Mouse (Mus musculus): ENCODE measurements around the gene Rbpj. TPM values are rescaled to one million over a fixed set of nuclear protein-coding genes. Genes with fewer than 3 reads are reported as not detected.
A peak's percentile ranks its signal among the peaks of the same experiment; 100 is the strongest.
"Not testable (repeated sequence)": the region's sequence is repeated elsewhere in the genome, so short reads cannot be mapped to it uniquely, and the experiment has no call there.

Gene Rbpj
- polyA plus RNA-seq, 1 experiment from 2014 or later = 56.1 TPM

DNA sequence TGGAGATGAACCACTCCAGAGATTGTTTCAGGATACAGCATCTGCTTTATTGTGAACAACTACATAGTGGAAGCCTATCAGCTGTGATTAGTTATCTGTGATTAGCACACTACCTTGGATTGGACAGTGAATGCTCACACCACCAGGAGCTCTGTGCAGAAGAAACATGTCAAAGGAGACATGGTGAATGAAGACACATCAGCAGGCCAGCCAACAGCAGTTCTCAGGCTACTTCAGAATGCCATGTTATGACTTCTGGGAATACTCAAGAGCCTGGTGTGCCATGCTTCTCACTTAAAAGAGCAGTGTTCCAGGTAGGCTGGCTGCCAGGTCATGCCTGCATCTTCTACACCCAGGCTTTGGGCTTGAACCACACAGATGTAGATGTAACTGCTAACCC is 197.7 kb downstream of the Rbpj start:
- ATAC-seq (ENCODE audit: low FRiP score) = no peak
- Histone ChIP-seq H3K4me1 (replicated peaks; ENCODE audit: control insufficient read depth, insufficient read depth, low read length) (no peaks in the 10 kb centered on the region), H3K9ac (ENCODE audit: low read depth, low read length) (no peak overlapping the region), H3K4me2 (replicated peaks; ENCODE audit: low read depth, low read length) (no peak overlapping the region), H3K27me3 (ENCODE audit: control insufficient read depth, insufficient read depth, low read length) (no peaks in the 10 kb centered on the region), H3K9me3 (ENCODE audit: control insufficient read depth, low read length) (no peaks in the 10 kb centered on the region), H3K27ac (ENCODE audit: low read depth, low read length) (no peak overlapping the region), H3K4me3 (ENCODE audit: low read depth, low read length) (no peak overlapping the region), H3K36me3 (ENCODE audit: control insufficient read depth, insufficient read depth, low read length) (no peaks in the 10 kb centered on the region)
- DNase-seq (ENCODE audit: low spot score) = no peak

DNA sequence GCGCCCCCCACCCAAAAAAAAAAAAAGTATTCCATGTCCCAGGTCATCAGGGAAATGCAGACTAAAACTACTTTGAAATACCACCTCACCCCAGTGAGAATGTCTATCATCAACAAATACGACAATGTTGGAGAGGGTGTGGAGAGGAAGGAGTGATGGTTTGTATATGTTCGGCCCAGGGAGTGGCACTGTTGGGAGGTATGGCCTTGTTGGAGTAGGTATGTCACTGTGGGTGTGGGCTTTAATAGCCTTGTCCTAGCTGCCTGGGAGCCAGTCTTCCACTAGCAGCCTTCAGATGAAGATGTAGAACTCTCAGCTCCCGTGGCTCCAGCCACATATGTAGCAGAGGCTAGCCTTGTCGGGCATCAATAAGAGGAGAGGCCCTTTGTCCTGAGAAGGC is 202.1 kb downstream of the Rbpj start:
- H3K9me3 ChIP-seq (ENCODE audit: control insufficient read depth, low read length) = no peaks in the 10 kb centered on the region
- no peak overlapping the region for H3K4me3 ChIP-seq (ENCODE audit: low read depth, low read length)
- DNase-seq (ENCODE audit: low spot score) (no peak), ATAC-seq (ENCODE audit: low FRiP score) (no peak)
- no peaks in the 10 kb centered on the region for H3K36me3 ChIP-seq (ENCODE audit: control insufficient read depth, insufficient read depth, low read length)
- H3K27me3 ChIP-seq (ENCODE audit: control insufficient read depth, insufficient read depth, low read length) = no peaks in the 10 kb centered on the region
- 89% methylated on average over 5 of the region's 5 CpGs for WGBS
- H3K27ac ChIP-seq (ENCODE audit: low read depth, low read length) = no peak overlapping the region
- no peak overlapping the region for H3K9ac ChIP-seq (ENCODE audit: low read depth, low read length)
- no peaks in the 10 kb centered on the region for H3K4me1 ChIP-seq (replicated peaks; ENCODE audit: control insufficient read depth, insufficient read depth, low read length)
- no peak overlapping the region for H3K4me2 ChIP-seq (replicated peaks; ENCODE audit: low read depth, low read length)

DNA sequence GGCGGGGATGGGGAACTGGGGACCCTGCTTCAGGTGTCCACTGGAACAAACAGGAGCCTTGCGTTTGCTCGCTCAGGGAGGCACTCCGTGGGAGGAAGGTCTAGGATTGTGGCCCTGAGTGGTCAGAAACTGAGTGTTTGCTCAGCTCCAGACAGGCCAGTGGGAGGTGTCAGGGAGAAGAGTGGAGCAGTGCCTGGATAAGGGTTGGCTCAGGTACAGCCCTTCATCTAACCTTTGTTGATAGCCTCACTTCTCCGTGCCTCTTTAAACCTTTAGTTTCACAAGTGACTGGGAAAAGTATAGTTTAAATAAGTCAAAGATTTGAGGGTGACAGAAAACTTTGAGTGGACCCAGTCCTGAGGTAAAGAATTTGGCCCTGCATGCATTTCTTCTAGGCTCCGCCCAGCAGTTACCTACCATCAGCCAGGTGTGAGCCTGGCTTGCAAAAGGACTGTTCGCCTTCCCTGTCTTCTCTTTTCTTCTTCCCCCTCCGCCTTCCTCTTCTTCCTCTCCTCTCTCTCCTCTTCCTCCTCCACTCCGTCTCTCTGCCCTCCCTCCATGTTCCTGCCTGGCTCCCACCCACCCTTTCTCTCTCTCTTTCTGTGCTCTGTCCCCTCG is 204.5 kb downstream of the Rbpj start:
- ATAC-seq (ENCODE audit: low FRiP score) = no peak
- H3K9ac ChIP-seq (ENCODE audit: low read depth, low read length) = no peak overlapping the region
- H3K4me1 ChIP-seq (replicated peaks; ENCODE audit: control insufficient read depth, insufficient read depth, low read length) = no peaks in the 10 kb centered on the region
- no peaks in the 10 kb centered on the region for H3K9me3 ChIP-seq (ENCODE audit: control insufficient read depth, low read length)
- DNase-seq (ENCODE audit: low spot score) = no peak
- H3K27me3 ChIP-seq (ENCODE audit: control insufficient read depth, insufficient read depth, low read length) = no peaks in the 10 kb centered on the region
- H3K27ac ChIP-seq (ENCODE audit: low read depth, low read length) = no peak overlapping the region
- WGBS = 90% methylated on average over 10 of the region's 10 CpGs
- no peaks in the 10 kb centered on the region for H3K36me3 ChIP-seq (ENCODE audit: control insufficient read depth, insufficient read depth, low read length)
- no peak overlapping the region for H3K4me2 ChIP-seq (replicated peaks; ENCODE audit: low read depth, low read length)
- no peak overlapping the region for H3K4me3 ChIP-seq (ENCODE audit: low read depth, low read length)

DNA sequence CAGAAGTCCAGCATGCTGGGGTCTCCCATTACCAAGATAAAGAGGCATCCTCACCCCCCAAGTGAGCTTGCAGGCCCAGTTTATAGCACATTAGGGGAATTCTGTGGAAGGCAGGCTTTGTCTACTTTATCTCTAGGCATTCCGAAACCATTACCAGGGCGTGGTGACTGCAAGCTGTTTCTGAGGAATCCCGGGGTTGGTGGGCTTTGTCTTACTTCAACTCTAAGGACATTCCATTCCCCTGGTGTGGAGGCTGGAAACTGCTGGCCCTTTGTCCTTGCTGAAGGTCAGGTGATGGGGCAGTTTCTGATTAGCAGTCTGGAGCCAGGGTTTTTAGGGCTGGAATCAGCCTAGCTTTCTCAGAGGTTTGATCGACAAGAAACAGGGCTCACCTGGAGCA is 205.6 kb downstream of the Rbpj start:
- ATAC-seq (ENCODE audit: low FRiP score) (no peak), DNase-seq (ENCODE audit: low spot score) (no peak)
- Histone ChIP-seq H3K4me2 (replicated peaks; ENCODE audit: low read depth, low read length) (no peak overlapping the region), H3K4me1 (replicated peaks; ENCODE audit: control insufficient read depth, insufficient read depth, low read length) (no peaks in the 10 kb centered on the region), H3K9me3 (ENCODE audit: control insufficient read depth, low read length) (no peaks in the 10 kb centered on the region), H3K4me3 (ENCODE audit: low read depth, low read length) (no peak overlapping the region), H3K27ac (ENCODE audit: low read depth, low read length) (no peak overlapping the region), H3K36me3 (ENCODE audit: control insufficient read depth, insufficient read depth, low read length) (no peaks in the 10 kb centered on the region), H3K27me3 (ENCODE audit: control insufficient read depth, insufficient read depth, low read length) (no peaks in the 10 kb centered on the region), H3K9ac (ENCODE audit: low read depth, low read length) (no peak overlapping the region)
- 55% methylated on average over 4 of the region's 4 CpGs for WGBS

DNA sequence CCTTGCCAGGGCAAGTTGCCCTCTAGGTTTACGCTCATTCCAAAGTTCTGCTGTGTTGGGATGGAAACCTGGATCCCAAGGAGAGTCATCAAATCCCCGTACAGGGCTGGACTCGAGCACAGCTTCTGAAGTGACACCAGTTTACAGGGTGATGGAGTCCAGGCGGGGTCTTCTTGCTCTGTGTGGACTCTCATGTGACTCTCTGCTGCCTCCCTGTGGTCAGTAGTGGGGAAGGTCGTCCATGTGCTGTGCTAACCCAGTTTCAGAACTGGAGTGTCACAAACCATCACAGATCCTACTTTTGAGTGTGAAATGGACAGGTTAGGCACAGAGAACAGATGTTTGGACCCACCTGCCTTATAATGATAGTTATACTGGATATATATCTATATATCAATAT is 206.4 kb downstream of the Rbpj start:
- Histone ChIP-seq H3K36me3 (ENCODE audit: control insufficient read depth, insufficient read depth, low read length) (no peaks in the 10 kb centered on the region), H3K4me1 (replicated peaks; ENCODE audit: control insufficient read depth, insufficient read depth, low read length) (no peaks in the 10 kb centered on the region), H3K9ac (ENCODE audit: low read depth, low read length) (no peak overlapping the region), H3K4me2 (replicated peaks; ENCODE audit: low read depth, low read length) (no peak overlapping the region), H3K27me3 (ENCODE audit: control insufficient read depth, insufficient read depth, low read length) (no peaks in the 10 kb centered on the region), H3K9me3 (ENCODE audit: control insufficient read depth, low read length) (no peaks in the 10 kb centered on the region), H3K4me3 (ENCODE audit: low read depth, low read length) (no peak overlapping the region), H3K27ac (ENCODE audit: low read depth, low read length) (no peak overlapping the region)
- WGBS = 27% methylated on average over 5 of the region's 5 CpGs
- DNase-seq (ENCODE audit: low spot score) (peak; percentile 90), ATAC-seq (ENCODE audit: low FRiP score) (peak; percentile 81)

DNA sequence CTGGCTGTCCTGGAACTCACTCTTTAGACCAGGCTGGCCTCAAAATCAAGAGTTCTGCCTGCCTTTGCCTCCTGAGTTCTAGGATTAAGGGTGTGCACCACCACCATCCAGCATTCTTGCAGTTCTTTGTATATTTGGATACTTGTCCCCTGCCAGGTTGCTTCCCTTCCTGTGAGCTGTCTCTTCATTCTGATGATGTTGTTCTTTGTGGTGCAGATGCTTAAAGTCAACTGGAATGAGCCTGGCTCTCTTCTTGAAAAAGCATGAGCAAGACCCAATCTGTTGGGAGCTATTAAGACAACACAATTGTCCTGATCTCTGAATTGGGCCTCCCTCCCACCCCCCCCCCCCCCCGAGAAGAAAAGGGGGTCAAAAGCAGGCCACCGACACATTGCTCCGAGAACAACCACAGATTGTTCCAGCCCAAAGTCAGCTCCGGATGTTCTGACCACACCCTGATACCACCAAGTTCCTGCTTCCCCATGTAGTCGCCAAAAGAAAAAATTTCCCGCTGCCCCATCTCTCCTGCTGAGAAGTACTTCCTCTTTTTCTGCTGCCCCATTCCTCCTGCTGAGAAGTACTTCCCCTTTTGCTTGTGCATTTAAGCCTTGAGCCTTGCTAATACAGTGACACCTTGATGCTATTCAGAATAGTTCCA is 207.7 kb downstream of the Rbpj start:
- not testable (repeated sequence) for H3K4me2 ChIP-seq (replicated peaks; ENCODE audit: low read depth, low read length); H3K36me3 ChIP-seq (ENCODE audit: control insufficient read depth, insufficient read depth, low read length); H3K27ac ChIP-seq (ENCODE audit: low read depth, low read length); DNase-seq (ENCODE audit: low spot score); ATAC-seq (ENCODE audit: low FRiP score); H3K9ac ChIP-seq (ENCODE audit: low read depth, low read length); H3K4me3 ChIP-seq (ENCODE audit: low read depth, low read length); H3K9me3 ChIP-seq (ENCODE audit: control insufficient read depth, low read length); H3K4me1 ChIP-seq (replicated peaks; ENCODE audit: control insufficient read depth, insufficient read depth, low read length); H3K27me3 ChIP-seq (ENCODE audit: control insufficient read depth, insufficient read depth, low read length)
- 94% methylated on average over 6 of the region's 6 CpGs for WGBS

DNA sequence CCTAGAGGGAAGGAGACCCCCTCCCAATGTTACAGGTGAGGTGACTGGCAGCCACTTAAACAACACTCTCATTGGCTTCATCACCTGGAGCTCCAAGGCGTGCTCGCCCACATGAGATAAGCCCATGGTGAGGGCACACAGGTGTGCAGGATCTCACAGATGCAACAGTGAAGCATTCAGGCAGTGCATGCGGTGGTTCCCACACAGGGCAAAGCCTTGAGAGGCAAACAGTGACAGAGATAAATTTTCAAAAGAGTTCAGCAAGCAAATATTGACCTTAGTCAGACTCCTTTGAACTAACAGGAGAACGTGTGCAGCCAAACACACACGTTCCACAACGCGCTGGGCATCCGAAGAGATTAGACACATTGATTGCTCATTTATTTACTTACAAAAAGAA is 210.7 kb downstream of the Rbpj start:
- Histone ChIP-seq H3K4me2 (replicated peaks; ENCODE audit: low read depth, low read length) (no peak overlapping the region), H3K9ac (ENCODE audit: low read depth, low read length) (no peak overlapping the region), H3K36me3 (ENCODE audit: control insufficient read depth, insufficient read depth, low read length) (no peaks in the 10 kb centered on the region), H3K9me3 (ENCODE audit: control insufficient read depth, low read length) (no peaks in the 10 kb centered on the region), H3K4me1 (replicated peaks; ENCODE audit: control insufficient read depth, insufficient read depth, low read length) (no peaks in the 10 kb centered on the region), H3K4me3 (ENCODE audit: low read depth, low read length) (no peak overlapping the region), H3K27ac (ENCODE audit: low read depth, low read length) (no peak overlapping the region), H3K27me3 (ENCODE audit: control insufficient read depth, insufficient read depth, low read length) (no peaks in the 10 kb centered on the region)
- ATAC-seq (ENCODE audit: low FRiP score) (no peak), DNase-seq (ENCODE audit: low spot score) (no peak)
- 93% methylated on average over 8 of the region's 8 CpGs for WGBS

DNA sequence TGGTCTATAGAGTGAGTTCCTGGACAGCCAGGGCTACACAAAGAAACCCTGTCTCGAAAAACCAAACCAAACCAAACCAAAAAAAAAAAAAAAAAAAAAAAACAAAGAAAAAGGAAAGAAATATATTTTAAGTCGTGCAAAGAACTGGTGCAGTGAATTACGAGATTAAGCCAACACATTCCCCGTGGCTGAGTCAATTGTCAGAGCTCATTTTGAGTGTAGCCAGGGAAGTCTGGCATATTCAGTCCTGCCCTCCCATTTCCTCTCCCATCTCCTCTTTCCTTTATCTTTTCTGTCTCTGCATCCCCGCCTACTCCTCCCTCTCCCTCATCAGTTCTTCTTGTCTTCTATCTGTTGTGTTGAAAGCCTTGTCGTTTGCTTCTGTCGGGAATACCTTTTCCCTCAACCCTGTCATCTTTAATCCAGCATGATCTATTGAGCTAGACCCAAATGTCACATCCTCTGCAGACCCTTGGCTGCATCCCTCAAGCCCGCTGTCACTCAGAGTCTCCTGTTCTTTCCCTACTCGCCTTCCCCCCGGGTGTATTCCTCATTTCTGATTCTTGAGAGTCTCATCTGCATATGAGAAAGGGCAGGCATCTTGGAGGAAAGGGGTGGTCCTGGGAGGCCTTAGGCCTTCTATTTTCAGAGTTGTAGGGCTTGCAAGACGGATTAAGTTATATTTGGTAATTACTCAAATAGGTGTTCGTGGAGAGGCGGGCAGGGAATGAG is 212.2 kb downstream of the Rbpj start:
- no peak overlapping the region for H3K4me2 ChIP-seq (replicated peaks; ENCODE audit: low read depth, low read length)
- H3K36me3 ChIP-seq (ENCODE audit: control insufficient read depth, insufficient read depth, low read length) = no peaks in the 10 kb centered on the region
- no peaks in the 10 kb centered on the region for H3K27me3 ChIP-seq (ENCODE audit: control insufficient read depth, insufficient read depth, low read length)
- ATAC-seq (ENCODE audit: low FRiP score) (no peak), DNase-seq (ENCODE audit: low spot score) (no peak)
- H3K9ac ChIP-seq (ENCODE audit: low read depth, low read length) = no peak overlapping the region
- 53% methylated on average over 13 of the region's 13 CpGs for WGBS
- no peaks in the 10 kb centered on the region for H3K4me1 ChIP-seq (replicated peaks; ENCODE audit: control insufficient read depth, insufficient read depth, low read length)
- H3K27ac ChIP-seq (ENCODE audit: low read depth, low read length) = no peak overlapping the region
- H3K4me3 ChIP-seq (ENCODE audit: low read depth, low read length) = no peak overlapping the region
- H3K9me3 ChIP-seq (ENCODE audit: control insufficient read depth, low read length) = no peaks in the 10 kb centered on the region

DNA sequence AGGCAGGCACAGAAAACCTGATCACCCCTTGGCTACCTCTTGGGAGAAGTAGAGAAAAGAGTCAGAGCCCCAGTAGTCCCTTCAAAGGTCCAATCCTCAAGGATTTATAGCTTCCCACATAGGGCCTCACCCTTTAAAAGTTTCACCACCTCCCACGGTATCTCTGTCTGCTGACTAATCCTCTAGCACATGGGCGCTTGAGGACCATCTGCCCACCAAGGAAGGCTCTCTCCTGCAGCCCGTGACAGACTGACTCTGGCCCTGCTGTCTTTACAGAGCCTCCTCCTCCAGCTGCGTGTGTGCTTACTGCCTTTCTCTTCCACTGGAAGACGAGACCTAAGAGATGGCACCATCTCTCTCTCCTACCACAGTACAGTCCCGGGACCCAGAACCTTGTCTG is 213.7 kb downstream of the Rbpj start:
- DNase-seq (ENCODE audit: low spot score) (no peak), ATAC-seq (ENCODE audit: low FRiP score) (no peak)
- Histone ChIP-seq H3K27ac (ENCODE audit: low read depth, low read length) (no peak overlapping the region), H3K27me3 (ENCODE audit: control insufficient read depth, insufficient read depth, low read length) (no peaks in the 10 kb centered on the region), H3K4me3 (ENCODE audit: low read depth, low read length) (no peak overlapping the region), H3K4me2 (replicated peaks; ENCODE audit: low read depth, low read length) (no peak overlapping the region), H3K36me3 (ENCODE audit: control insufficient read depth, insufficient read depth, low read length) (no peaks in the 10 kb centered on the region), H3K9me3 (ENCODE audit: control insufficient read depth, low read length) (no peaks in the 10 kb centered on the region), H3K4me1 (replicated peaks; ENCODE audit: control insufficient read depth, insufficient read depth, low read length) (no peaks in the 10 kb centered on the region), H3K9ac (ENCODE audit: low read depth, low read length) (no peak overlapping the region)
- 69% methylated on average over 6 of the region's 6 CpGs for WGBS
